Mouse (Mus musculus): Measurements from ENCODE around the gene Olfr522.

DNA sequence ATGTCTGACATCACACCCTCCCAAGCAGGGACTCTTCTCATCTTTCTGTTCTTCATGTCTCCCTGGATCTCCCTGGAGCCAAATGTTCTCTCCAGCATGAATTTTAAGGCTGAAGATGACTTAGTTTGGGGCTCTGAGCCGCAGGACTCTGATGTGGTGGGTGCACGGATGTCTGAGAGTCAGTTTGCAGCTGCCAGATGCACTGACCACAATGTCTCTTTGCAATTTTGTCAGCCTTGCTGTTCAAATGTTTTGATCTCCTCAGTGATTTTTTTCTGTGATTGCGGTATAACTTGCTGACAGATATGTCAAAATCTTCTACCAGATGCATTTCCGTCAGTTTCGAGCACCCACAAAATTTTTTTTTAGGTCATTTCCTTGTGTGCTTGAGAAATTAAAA, 49.3 kb upstream of the Olfr522 start:
- TF ChIP-seq POLR2A (IDR thresholded peaks at IDR 0.05; ENCODE audit: low read depth, low read length), result no peak
- no peak for TF ChIP-seq CTCF (conservative IDR thresholded peaks at IDR 0.05; ENCODE audit: insufficient read depth, insufficient read length, low read depth, low read length)
